Mouse (Mus musculus): ENCODE data around the gene Ube2f.

Gene Ube2f

DNA sequence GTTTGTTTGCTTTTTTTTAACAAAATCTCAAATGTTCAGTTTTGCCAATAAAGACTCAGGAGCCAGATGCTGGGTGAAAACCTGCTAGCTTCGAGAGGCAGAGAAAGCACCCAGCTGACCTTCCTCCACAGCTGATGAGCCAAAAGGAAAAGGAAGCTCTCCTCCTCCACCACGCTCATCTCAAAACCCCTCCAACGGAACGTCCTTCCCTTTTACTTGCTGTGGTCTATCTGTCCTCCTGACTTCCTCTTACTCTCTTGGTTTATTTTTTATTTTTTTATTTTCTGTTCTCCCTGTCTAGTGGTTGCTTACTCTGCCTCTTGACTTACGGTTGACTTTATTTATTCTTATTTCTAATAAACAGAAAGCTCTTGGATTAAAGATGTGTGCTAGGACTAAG is 14.7 kb upstream of the Ube2f start:
- no peak for DNase-seq (ENCODE audit: extremely low read depth, insufficient read length, low spot score)

GRCm38 (mm10) chr1:91237676-91238075 is 12.4 kb upstream of the Ube2f start:
- peak; percentile 57 for DNase-seq (ENCODE audit: extremely low read depth, insufficient read length, low spot score)

GRCm38 (mm10) chr1:91239112-91239511 is 11.0 kb upstream of the Ube2f start:
- DNase-seq (ENCODE audit: extremely low read depth, insufficient read length, low spot score), result no peak

- no peak for DNase-seq (ENCODE audit: extremely low read depth, insufficient read length, low spot score)
Observed at GRCm38 (mm10) chr1:91239800-91240199, 10.3 kb upstream of the Ube2f start.

- peak; percentile 63 for DNase-seq (ENCODE audit: extremely low read depth, insufficient read length, low spot score)
Observed at GRCm38 (mm10) chr1:91240685-91241084, 9.4 kb upstream of the Ube2f start.

GRCm38 (mm10) chr1:91241249-91241648 is 8.9 kb upstream of the Ube2f start:
- no peak for DNase-seq (ENCODE audit: extremely low read depth, insufficient read length, low spot score)

DNA sequence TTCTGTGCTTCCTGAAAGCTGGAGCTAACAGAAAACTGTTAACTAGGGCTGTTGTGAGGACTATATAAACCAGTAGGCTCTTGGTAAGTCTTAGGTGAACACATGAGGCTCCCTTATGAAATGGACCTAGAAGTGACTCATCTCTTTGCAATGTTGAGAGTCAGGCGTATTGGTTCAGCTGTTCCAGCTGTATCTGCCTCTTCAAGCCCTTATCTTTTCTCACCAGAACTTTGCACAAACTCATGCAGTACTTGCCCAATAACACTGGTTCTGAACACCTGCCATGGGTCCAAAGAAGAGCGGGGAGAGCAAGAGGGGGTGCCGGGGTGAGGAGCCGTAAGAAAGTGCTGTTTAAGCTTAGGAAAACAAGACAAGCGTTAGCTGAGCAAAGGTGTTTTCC is 1.9 kb upstream of the Ube2f start:
- peak; percentile 71 for DNase-seq (ENCODE audit: extremely low read depth, insufficient read length, low spot score)

DNA sequence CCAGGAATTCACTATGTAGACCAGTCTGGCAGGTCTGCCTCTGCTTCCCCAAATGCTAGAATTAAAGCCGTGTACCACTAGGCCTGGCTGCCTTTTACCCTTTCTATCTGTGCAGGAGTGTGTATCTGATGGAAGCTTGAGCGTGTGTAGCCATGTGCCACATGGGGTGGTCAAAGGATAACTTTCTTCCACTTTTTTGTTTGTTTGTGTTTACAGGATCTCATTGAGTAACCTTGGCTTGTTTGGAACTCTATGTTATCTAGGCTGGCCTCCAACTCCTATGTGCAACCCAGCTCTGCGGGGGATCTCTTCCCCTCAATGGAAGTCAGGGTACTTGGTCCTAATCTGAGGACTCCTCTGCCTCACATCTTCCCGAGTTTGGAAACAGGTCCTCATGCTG is 1.1 kb upstream of the Ube2f start:
- no peak for DNase-seq (ENCODE audit: extremely low read depth, insufficient read length, low spot score)

- DNase-seq (ENCODE audit: extremely low read depth, insufficient read length, low spot score), result peak; percentile 40
Observed at GRCm38 (mm10) chr1:91250415-91251147, 477 bp downstream of the Ube2f start.

DNA sequence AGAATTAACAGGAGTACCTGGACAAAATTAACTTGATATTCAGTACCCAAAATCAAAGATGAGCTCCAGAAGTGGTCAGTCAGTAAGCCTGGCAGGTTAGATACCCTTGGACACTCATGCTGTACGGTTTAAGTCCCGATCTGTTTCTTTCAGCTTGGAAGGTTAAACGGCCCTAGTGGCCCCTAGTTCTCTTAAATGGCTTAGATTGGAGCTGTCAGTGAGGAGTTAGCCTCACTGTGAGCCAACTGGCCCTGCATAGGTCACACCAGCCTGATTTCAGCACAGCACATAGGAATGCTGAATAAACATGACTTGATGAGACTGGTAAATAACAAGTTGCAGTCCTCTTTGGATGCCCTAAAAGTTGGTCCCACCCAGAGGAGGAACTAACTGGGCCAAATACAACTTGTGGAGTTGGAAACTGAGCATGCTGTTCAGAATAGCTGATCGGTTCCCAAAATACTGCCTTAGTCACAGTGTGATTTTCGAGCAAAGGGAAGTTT is 1.1 kb downstream of the Ube2f start:
- DNase-seq (ENCODE audit: extremely low read depth, insufficient read length, low spot score), result no peak

DNA sequence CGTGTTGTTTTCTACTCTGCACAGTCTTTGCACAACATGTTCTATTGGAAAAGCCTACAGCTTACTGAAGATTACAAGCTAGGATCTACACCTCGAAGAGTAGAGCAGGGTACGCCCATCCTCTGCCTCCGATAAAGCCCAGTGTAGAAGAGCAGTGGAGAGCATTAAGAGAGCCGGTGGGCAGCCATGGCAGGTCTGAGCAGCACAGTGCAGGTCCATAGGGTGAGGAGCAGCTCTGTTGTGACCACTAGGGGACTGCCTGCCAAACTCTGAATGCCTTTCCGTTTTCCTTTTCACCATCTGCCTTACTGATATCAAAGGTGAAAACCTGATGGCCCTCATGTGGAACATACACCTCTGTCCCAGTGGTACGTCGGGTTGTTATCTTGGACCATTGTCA is 1.8 kb downstream of the Ube2f start:
- peak; percentile 25 for DNase-seq (ENCODE audit: extremely low read depth, insufficient read length, low spot score)

DNA sequence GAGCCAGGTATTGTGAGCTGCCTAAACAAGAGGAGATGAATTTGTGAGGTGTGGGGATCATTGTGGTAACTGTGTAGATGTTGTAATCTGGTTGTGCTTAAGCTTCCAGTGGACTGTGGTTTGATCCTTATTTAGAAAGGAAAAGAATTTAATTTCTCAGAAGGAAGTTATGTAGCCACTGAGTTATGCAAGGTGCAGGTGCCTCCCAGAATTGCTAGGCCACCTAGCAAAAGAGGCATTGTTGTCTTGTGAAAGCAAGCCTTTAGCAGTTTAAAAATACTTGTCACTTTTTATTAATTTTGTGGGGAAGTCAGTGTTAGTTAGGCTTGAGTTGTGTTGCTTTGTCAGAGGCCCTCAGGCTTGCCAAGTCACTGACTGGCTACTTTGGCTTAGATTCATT is 7.8 kb downstream of the Ube2f start:
- peak; percentile 35 for DNase-seq (ENCODE audit: extremely low read depth, insufficient read length, low spot score)

GRCm38 (mm10) chr1:91259794-91260193 is 9.7 kb downstream of the Ube2f start:
- DNase-seq (ENCODE audit: extremely low read depth, insufficient read length, low spot score), result no peak

GRCm38 (mm10) chr1:91262508-91262907 is 12.4 kb downstream of the Ube2f start:
- DNase-seq (ENCODE audit: extremely low read depth, insufficient read length, low spot score), result no peak

GRCm38 (mm10) chr1:91272260-91272659 is 22.2 kb downstream of the Ube2f start:
- peak; percentile 57 for DNase-seq (ENCODE audit: extremely low read depth, insufficient read length, low spot score)

GRCm38 (mm10) chr1:91276581-91276980 is 26.5 kb downstream of the Ube2f start:
- no peak for DNase-seq (ENCODE audit: extremely low read depth, insufficient read length, low spot score)

DNA sequence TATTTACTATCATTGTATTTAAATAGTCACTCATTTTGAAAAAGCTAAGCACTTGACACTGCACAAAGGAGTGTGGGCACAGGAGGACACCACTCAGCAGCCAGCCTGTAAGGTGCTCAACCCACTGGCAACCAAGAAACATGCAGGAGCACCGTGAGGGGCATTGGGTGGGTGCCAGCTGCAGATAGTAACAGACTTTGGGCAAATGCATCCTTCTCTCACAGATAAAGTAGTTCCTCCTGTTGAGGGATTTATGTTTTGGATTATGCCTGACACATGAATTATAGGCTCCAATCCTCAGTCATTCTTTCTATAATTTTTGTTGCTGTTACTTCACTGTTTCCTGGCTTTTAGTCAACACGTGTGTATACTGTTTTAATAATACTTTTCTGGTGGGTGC is 27.4 kb downstream of the Ube2f start:
- no peak for DNase-seq (ENCODE audit: extremely low read depth, insufficient read length, low spot score)

- no peak for DNase-seq (ENCODE audit: extremely low read depth, insufficient read length, low spot score)
Observed at GRCm38 (mm10) chr1:91278410-91279119, 28.5 kb downstream of the Ube2f start.

DNA sequence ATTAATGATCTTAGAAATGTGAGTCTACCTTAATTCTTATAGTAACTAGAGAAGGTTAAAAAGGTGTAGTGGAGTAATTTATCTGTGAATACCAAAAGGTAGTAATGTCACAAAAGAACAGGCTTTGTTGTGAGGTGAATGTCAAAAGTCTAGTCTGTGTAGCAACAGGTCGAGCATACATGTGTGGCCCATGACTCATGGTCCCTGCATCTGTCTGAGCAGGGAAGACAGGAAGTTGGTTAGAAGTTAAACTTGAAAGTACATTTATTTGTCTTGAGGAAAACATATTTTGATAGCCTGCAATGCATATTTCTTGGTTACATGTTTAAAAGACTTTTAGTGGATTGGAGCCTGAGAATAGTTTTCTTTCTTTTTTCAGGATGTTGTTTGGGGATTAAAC is 29.0 kb downstream of the Ube2f start:
- DNase-seq (ENCODE audit: extremely low read depth, insufficient read length, low spot score), result no peak

DNA sequence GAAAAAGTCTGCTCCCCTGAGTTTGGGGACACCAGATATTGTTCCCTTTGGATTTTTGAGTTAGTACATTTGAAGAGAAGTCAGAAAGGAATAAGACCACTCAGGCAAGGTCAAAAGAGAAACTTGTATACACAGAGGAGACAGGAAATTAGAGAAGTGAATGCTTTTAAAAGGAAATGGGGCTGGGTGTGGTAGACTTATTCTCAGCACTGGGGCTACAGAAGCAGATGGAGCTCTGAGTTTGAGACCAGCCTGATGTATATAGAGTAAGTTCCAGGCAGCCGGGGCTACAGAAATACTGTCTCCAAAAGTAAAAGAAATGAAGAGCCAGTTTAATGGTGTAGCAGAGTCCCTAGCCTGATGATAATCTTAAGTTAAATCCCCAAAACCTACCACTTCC is 32.5 kb downstream of the Ube2f start:
- no peak for DNase-seq (ENCODE audit: extremely low read depth, insufficient read length, low spot score)

DNA sequence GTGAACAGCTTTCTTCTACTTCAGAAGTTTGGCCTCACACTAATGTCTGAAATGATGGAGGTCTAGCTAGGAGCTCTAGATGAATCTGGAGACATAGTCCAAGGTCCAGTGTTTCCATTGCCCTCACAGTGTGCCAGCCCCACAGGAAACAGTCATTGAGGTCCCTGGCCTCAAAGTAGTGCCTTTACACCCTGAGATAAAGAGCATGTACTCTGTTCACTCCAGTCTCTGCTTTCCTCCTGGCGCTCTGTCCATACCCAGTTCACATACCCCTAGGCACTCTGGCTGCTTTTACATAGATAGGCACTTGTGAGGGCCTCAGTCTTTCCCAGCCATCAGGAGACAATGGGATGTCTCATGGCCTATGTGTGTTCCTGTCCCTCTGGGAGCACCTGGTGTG is 39.3 kb downstream of the Ube2f start:
- DNase-seq (ENCODE audit: extremely low read depth, insufficient read length, low spot score), result no peak

All from 3134 (cell line).